Mouse (Mus musculus): Measurements from ENCODE around the gene Pam. TPM values are rescaled to one million over a fixed set of nuclear protein-coding genes. Genes with fewer than 3 reads are reported as not detected.
A peak's percentile ranks its signal among the peaks of the same experiment; 100 is the strongest.
"Not testable (repeated sequence)": the region's sequence is repeated elsewhere in the genome, so short reads cannot be mapped to it uniquely, and the experiment has no call there.

The Pam gene
- polyA plus RNA-seq, 1 experiment from 2014 or later = 9.8 TPM

DNA sequence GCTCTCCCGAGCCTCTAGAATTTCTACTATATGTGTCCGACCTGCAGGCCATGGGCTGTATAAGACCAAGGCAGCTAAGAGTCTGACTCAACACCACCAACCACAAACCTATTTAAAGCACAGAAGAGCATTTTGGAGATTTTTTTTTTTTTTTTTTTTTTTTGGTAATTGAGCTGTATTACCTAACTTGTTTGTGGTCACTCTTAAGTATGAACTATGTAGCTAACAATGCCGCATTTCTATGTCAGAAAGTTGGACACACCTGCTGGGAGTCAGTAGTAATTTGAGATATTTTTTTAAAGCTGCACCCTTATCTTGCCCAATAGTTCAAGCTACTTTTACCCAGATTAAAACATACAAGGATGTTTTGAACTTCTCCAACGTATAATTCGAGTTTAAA, 66.4 kb downstream of the Pam start:
- Histone ChIP-seq H3K27me3 (no peaks in the 10 kb centered on the region), H3K36me3 (no peaks in the 10 kb centered on the region), H3K4me3 (replicated peaks) (no peak overlapping the region), H3K4me2 (no peak overlapping the region), H3K27ac (no peak overlapping the region), H3K9me3 (replicated peaks) (no peaks in the 10 kb centered on the region), H3K4me1 (replicated peaks) (no peaks in the 10 kb centered on the region; the same call in 1 of the 2 replicates), H3K9ac (no peak overlapping the region)
- DNase-seq = no peak
- 67% methylated on average over 5 of the region's 5 CpGs for WGBS (ENCODE audit: insufficient replicate concordance)
- ATAC-seq (ENCODE audit: low read depth) = no peak

DNA sequence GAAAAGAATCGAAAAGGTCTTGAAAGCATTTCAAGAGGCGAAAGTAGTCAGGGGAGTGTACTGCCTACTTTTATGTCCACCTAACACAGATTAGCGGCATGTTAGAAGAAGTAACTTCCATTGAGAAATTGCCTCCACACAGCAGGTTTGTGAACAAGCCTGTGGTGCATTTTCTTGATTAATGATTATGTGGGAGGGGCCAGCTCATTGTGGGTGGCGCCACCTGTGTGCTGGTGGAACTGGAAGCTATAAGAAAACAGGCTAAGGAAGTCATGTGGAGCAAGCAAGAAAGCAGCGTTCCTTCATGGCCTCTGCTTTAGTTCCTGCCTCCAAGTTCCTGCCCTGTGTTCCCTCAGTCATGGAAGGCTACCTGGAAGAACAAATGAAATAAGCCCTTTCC, 67.0 kb downstream of the Pam start:
- H3K36me3 ChIP-seq = no peaks in the 10 kb centered on the region
- H3K27ac ChIP-seq = no peak overlapping the region
- WGBS (ENCODE audit: insufficient replicate concordance) = 50% methylated on average over 5 of the region's 5 CpGs
- no peaks in the 10 kb centered on the region for H3K27me3 ChIP-seq
- H3K4me2 ChIP-seq = no peak overlapping the region
- DNase-seq = peak; percentile 2
- no peak overlapping the region for H3K4me3 ChIP-seq (replicated peaks)
- H3K9me3 ChIP-seq (replicated peaks) = no peaks in the 10 kb centered on the region
- peak; percentile 47; the same call in 1 of the 2 replicates for ATAC-seq (ENCODE audit: low read depth)
- no peaks in the 10 kb centered on the region; the same call in 1 of the 2 replicates for H3K4me1 ChIP-seq (replicated peaks)
- no peak overlapping the region for H3K9ac ChIP-seq

DNA sequence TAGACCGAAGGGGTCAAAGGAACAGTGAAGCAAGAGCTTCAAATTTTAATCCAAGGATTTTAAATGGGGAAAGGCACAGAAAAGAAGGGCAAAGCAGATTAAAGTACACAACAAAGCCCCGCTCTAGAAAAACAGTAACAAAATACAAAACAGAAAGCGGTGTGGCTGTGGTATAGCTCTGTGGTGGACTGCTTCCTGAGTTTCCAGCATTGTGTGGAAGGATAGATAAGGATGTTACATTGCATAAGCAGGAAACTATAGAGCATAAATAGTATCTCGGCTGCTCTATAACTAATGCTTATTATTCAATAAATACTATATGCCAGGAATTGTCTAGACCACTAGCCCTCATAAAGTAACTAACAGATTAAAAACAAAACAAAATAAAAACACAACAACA, 67.5 kb downstream of the Pam start:
- Histone ChIP-seq H3K9ac (no peak overlapping the region), H3K4me1 (replicated peaks) (no peaks in the 10 kb centered on the region; the same call in 1 of the 2 replicates), H3K9me3 (replicated peaks) (no peaks in the 10 kb centered on the region), H3K4me2 (no peak overlapping the region), H3K4me3 (replicated peaks) (no peak overlapping the region), H3K36me3 (no peaks in the 10 kb centered on the region), H3K27me3 (no peaks in the 10 kb centered on the region), H3K27ac (no peak overlapping the region)
- WGBS (ENCODE audit: insufficient replicate concordance) = 29% methylated on average over 4 of the region's 4 CpGs
- DNase-seq (no peak), ATAC-seq (ENCODE audit: low read depth) (peak; percentile 55; the same call in 1 of the 2 replicates)

DNA sequence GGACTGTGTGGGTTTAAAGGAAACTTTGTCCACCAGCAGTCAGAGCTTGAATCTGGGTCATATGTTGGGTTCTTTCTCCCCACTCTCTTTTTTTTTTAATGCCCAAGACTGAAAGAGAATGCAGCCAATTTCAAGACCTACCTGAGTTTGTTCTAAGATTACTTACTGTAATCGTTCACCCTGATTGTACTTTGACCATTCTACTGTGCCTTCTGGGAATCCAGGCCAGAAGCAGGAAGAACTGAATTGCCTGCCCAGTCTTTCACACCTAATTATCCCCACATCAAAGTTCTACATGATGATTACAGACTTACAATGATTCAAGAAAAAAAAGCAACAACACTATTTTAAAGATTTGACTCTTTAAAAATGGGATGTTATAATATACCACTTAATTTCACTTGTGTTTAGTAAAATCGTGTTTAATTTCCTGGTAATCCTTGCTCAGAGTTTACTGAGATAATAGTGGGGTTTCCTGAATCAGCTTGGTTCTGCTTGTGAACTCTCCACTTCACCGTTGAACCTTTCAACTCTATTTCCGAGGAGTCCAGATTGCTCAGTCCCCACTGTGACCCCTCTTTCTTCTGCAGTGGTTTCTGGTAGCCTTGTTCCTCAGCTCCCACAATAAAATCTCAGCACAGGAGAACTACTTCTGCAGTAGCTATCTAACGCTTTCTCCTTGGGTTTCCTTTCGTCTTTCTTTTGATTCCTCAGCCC, 69.4 kb downstream of the Pam start:
- WGBS (ENCODE audit: insufficient replicate concordance) = 56% methylated on average over 6 of the region's 6 CpGs
- no peak overlapping the region for H3K27ac ChIP-seq
- H3K4me2 ChIP-seq = no peak overlapping the region
- H3K4me3 ChIP-seq (replicated peaks) = no peak overlapping the region
- H3K9ac ChIP-seq = no peak overlapping the region
- no peaks in the 10 kb centered on the region; the same call in 1 of the 2 replicates for H3K4me1 ChIP-seq (replicated peaks)
- H3K9me3 ChIP-seq (replicated peaks) = no peaks in the 10 kb centered on the region
- DNase-seq = no peak
- ATAC-seq (ENCODE audit: low read depth) = no peak
- no peaks in the 10 kb centered on the region for H3K36me3 ChIP-seq
- H3K27me3 ChIP-seq = no peaks in the 10 kb centered on the region

DNA sequence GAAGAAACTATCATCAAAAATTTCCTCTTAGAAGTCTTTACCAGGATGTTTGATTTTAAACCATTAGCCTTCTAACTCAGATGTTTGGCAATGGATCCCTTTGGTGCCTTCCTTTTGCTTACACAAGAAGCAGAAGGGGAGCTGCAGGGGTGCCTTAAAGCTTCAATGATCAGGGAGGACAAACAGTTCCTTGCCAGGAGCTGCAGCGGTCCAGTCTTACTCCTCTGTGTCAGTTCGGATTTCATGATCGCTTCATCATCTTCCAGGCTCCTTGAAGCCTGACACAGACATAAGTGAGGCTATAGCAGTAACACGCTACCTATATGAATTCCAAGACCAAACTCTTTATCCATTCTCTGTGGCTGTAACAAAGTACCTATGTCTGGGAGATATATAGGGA, 71.6 kb downstream of the Pam start:
- Histone ChIP-seq H3K9me3 (replicated peaks) (no peaks in the 10 kb centered on the region), H3K4me1 (replicated peaks) (no peaks in the 10 kb centered on the region; the same call in 1 of the 2 replicates), H3K27ac (no peak overlapping the region), H3K4me2 (no peak overlapping the region), H3K27me3 (no peaks in the 10 kb centered on the region), H3K4me3 (replicated peaks) (no peak overlapping the region), H3K36me3 (no peaks in the 10 kb centered on the region), H3K9ac (no peak overlapping the region)
- ATAC-seq (ENCODE audit: low read depth) (no peak), DNase-seq (no peak)
- 71% methylated on average over 4 of the region's 4 CpGs for WGBS (ENCODE audit: insufficient replicate concordance)

DNA sequence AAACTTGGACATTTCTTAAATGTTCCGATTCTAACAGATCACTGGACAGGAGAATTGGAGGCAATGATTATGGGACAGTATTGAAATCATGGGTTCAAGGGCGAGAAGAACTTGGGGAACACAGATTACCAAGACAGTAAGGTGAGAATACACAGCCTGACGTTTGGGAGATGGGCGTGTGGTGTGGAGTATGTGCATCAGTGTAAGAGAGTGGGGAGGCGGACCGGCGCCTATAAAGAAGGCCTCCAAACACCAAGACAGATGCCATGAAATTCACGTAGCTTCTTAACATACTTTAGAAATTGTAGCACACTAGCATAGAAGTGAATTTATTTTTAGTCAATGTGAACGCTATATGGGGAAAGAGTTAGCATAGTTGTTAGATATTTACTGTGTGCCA, 76.5 kb downstream of the Pam start:
- Histone ChIP-seq H3K27ac (no peak overlapping the region), H3K9me3 (replicated peaks) (no peaks in the 10 kb centered on the region), H3K36me3 (no peaks in the 10 kb centered on the region), H3K9ac (no peak overlapping the region), H3K4me3 (replicated peaks) (no peak overlapping the region), H3K27me3 (no peaks in the 10 kb centered on the region), H3K4me1 (replicated peaks) (no peaks in the 10 kb centered on the region), H3K4me2 (no peak overlapping the region)
- WGBS (ENCODE audit: insufficient replicate concordance) = 76% methylated on average over 9 of the region's 9 CpGs
- DNase-seq (no peak), ATAC-seq (ENCODE audit: low read depth) (no peak)

DNA sequence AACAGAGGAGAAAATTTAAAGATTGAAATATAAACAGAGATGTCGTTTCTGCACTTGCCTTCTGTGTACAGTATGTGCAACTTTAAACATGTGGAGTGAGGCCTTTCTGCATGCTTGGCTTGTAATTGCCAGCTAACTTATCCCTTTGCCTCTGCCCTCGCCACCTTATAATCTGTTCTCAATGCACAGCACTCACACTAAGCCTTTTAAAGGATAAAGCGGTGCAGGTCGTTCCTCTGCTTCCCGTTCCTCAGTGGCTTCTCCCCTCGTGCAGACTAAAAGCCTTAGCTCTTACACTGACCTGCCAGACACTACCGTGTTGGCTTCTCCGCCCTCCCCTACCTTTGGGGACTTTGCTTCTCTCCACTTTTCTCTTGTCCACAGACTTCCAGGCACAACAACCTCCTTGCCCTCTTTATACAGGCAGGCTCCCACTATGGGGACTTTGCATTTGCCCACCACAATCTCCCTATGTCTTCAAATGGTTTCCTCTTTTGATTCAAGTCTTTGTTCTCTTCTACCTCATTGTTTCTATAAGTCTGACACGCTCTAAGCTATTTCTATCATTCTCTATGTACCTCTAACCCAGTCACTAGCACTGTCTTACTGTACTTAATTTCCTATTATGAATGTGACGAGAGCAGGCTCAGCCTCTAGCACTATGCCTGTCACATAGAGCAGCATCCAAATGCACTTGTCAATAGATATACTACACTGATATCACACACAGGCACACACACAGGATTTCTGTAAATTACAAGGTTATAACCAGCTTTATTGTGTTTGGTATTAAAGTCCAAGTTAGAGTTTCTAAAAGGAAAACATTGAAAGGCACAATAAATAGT, 79.2 kb downstream of the Pam start:
- H3K36me3 ChIP-seq = no peaks in the 10 kb centered on the region
- ATAC-seq (ENCODE audit: low read depth) (no peak), DNase-seq (no peak)
- no peaks in the 10 kb centered on the region for H3K9me3 ChIP-seq (replicated peaks)
- H3K27me3 ChIP-seq = no peaks in the 10 kb centered on the region
- no peak overlapping the region for H3K4me3 ChIP-seq (replicated peaks)
- no peak overlapping the region for H3K27ac ChIP-seq
- H3K4me2 ChIP-seq = no peak overlapping the region
- no peak overlapping the region for H3K9ac ChIP-seq
- WGBS (ENCODE audit: insufficient replicate concordance) = 66% methylated on average over 10 of the region's 10 CpGs
- no peaks in the 10 kb centered on the region for H3K4me1 ChIP-seq (replicated peaks)

DNA sequence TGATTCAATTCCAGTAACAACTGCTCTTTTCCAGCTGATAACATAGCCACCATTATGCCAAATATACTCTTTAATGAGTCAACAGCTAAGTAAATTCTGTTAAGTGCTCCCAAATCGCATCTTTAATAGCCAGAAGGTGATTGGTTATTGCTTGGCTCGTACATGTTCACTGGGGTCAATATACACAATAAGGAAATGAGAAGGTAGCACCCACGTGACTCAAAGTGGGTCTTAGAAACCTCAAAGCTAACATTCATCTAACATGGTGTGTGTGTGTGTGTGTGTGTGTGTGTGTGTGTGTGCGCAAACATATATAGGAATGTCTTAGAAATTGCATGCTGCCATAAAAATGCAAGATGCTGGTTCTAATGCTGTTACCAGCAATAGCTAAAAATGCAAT, 79.9 kb downstream of the Pam start:
- Histone ChIP-seq H3K4me3 (replicated peaks) (no peak overlapping the region), H3K27me3 (no peaks in the 10 kb centered on the region), H3K4me1 (replicated peaks) (no peaks in the 10 kb centered on the region), H3K9me3 (replicated peaks) (no peaks in the 10 kb centered on the region), H3K4me2 (no peak overlapping the region), H3K27ac (no peak overlapping the region), H3K9ac (no peak overlapping the region), H3K36me3 (no peaks in the 10 kb centered on the region)
- ATAC-seq (ENCODE audit: low read depth) = no peak
- 72% methylated on average over 4 of the region's 4 CpGs for WGBS (ENCODE audit: insufficient replicate concordance)
- DNase-seq = no peak

DNA sequence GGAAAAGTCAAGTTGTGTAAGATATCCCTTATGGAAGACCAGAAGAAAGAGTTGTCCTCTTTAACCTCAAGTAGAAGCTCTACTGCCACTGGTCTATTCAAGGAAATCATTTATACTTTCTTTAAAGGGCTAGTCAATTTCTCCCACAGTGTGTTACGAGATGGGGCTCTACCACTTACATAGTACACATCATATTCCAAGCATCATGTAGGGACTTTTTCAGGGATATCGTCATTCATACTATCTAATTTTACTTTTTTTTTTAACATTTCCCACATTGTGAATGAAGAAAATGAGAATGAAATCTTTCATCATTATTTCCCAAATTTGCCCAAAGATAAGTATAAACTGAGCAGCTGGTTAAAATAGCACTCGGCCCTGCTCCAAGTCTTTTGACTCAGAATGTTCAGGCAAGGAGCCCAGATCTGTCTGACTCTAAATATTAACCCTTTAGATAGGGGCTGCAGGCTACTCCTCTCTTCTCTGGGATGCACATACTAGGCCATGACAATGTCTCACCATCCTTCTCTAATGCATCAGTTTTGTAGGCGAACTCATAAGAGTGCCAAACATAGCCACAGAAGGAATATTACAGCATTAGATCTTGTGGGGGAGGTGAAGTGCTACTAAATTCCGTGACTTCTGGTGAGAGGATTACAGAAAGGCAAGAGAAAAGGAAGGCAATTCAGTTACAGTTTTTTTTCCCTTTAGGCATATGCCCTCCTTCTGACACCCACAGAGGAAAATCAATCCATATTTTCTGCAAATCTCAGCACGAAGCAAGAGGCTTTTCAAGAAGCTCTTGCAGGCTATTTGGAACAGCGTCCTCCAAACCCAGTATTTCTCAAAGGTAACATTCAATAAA, 92.7 kb downstream of the Pam start:
- Histone ChIP-seq H3K9me3 (replicated peaks) (no peaks in the 10 kb centered on the region), H3K9ac (no peak overlapping the region), H3K27me3 (no peaks in the 10 kb centered on the region), H3K4me1 (replicated peaks) (no peaks in the 10 kb centered on the region), H3K36me3 (no peaks in the 10 kb centered on the region), H3K4me2 (no peak overlapping the region), H3K27ac (no peak overlapping the region), H3K4me3 (replicated peaks) (no peak overlapping the region)
- WGBS (ENCODE audit: insufficient replicate concordance) = 57% methylated on average over 7 of the region's 7 CpGs
- ATAC-seq (ENCODE audit: low read depth) (no peak), DNase-seq (no peak)

DNA sequence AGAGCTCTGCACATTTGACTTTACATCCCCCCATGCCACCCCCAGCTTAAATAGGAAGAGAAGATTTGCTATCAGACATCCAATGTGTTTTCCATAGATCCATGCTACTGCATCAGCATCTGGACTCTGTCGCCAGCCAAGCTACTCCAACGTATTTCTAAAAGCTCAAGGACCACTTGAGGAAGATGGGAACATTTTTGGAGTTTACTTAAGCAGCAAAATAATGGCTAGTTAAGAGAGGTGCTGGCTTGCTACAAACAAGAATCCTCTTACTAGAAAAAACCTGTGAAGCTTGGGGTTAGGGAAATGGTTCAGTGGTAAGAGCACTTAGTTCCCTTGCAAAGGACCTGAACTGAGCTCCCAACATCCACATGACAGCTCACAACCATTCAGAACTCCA, 96.0 kb downstream of the Pam start:
- H3K9me3 ChIP-seq (replicated peaks) = no peaks in the 10 kb centered on the region
- no peaks in the 10 kb centered on the region for H3K4me1 ChIP-seq (replicated peaks)
- ATAC-seq (ENCODE audit: low read depth) (no peak), DNase-seq (no peak)
- no peak overlapping the region for H3K4me2 ChIP-seq
- H3K9ac ChIP-seq = no peak overlapping the region
- H3K36me3 ChIP-seq = no peaks in the 10 kb centered on the region
- H3K27me3 ChIP-seq = no peaks in the 10 kb centered on the region
- 77% methylated on average over 2 of the region's 2 CpGs for WGBS (ENCODE audit: insufficient replicate concordance)
- no peak overlapping the region for H3K4me3 ChIP-seq (replicated peaks)
- no peak overlapping the region for H3K27ac ChIP-seq

DNA sequence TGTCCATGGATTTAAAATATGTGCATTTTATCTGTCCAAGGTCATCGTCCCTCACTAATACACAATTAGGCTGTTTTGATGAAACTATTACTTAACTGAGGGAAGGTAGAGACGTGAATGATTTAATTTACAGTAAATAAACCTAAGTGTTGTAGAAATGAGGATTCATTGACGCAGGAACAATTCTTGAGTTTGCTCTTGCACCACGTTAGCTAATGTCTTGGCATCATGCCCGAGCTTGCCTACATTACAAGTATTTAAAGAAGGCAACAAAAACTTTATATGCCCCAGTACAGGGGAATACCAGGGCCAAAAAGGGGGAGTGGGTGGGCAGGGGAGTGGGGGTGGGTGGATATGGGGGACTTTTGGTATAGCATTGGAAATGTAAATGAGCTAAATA, 96.5 kb downstream of the Pam start:
- not testable (repeated sequence) for DNase-seq; H3K4me1 ChIP-seq (replicated peaks); H3K27me3 ChIP-seq; H3K4me2 ChIP-seq; H3K9me3 ChIP-seq (replicated peaks); H3K36me3 ChIP-seq; H3K9ac ChIP-seq; ATAC-seq (ENCODE audit: low read depth); H3K27ac ChIP-seq; H3K4me3 ChIP-seq (replicated peaks)
- 69% methylated on average over 5 of the region's 5 CpGs for WGBS (ENCODE audit: insufficient replicate concordance)

Measured in liver, embryonic 13.5 days (tissue).